Mouse (Mus musculus): ENCODE results near the gene Usp37.

Usp37 gene

DNA sequence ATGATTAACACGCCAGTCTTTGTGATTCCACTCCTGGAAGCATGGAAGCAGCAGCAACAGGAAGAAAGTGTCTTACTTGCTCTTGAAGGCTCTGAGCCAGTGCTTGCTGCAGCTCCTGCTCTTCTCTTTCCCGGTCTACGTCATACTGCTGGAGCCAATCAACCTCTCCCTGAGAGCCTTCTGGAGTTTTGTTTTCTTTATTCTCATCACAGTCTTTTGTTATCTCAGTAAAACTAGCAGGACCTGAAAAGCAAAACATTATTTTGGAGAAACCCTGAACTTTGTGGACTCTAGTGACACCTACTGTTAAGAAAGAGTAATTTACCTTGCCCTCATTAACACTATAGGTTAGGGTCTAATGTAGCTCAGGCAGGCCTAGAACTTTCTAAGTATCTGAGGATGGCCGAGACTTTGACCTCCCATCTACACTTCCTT is 91.5 kb downstream of the Usp37 start:
- peak; percentile 11 for DNase-seq

DNA sequence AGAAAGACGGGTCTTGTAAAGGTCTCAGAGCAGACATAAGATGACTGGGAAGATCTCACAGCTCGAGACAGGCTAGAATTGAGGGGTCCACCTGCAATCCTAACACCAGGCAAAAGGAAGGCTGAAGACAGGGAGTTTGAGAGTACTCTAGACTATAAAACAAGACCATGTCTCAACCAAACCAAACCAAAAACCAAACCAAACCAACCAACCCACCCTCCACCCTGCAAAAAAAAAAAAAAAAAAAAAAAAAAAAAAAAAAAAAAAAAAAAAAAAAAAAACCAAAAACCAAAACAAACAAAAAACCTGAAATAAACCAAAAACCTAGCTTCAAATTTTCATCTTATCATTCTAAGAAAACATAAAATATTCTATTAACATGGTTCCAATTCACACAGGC is 99.5 kb downstream of the Usp37 start:
- no peak for DNase-seq

DNA sequence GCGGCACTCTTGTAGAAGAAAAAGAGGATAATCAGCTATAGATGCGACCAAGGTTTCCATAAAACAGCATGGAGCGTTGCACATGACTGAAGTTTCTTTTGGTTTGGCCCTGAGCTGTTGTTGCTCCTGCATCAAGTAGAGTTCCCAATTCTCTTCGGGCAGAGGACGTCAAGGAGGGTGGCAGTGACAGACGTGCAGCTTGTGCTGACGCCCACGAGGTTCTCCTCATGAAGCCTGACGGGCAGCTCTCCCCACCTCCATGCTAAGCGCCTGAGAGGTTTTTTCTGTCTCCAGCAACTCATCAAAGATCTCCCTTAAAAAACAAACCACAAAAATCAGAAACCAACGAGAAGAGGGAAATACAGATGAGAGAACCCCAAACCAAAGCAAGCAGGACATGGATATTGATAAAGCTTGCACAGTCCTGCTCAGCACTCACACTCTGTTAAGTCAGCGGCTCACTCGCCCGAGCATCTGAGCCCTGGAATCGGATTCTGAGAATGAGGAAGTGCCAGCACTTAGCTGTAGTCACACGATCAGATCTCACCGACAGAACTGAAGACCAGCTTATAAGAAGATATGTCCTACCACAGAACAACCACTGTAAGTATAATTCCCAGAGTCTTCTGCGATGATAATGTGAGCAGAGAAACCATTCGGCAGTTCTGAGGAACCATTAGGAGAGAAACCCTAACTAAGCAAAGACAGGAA is 104.8 kb downstream of the Usp37 start:
- DNase-seq: no peak

DNA sequence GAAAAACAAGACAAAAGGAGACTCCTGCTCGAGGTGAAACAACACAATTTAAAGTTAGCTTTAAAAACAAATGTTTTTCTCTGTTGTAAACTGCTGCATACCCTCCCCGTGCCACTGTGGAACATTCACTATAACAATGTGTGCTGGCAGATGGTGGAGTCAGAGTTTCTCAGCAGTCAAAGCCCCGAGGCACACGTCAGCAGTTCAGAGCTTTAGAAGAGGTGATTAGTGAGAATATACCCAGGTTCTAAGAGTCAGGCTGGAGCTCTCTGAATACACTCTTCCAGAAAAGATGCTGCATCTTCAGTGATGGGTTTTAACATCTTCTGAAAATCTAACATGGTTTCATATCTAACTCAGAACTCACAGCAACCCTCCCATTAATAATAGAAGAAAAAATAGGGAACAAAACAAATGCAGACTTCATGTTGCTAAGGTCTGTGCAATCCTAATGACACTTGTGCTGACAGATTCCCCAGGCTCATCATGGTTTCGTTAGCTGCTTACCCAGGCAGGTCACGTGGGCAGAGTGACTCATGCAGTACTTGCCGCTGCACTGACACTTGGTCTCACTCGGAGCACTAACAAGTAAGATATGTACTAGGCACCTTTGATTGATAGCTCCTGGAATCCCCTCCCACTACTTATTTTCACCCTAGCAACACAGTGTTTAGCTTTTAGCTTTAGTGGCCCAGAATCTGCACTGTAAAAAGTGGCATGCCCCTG is 106.2 kb downstream of the Usp37 start:
- peak; percentile 53 for DNase-seq

DNA sequence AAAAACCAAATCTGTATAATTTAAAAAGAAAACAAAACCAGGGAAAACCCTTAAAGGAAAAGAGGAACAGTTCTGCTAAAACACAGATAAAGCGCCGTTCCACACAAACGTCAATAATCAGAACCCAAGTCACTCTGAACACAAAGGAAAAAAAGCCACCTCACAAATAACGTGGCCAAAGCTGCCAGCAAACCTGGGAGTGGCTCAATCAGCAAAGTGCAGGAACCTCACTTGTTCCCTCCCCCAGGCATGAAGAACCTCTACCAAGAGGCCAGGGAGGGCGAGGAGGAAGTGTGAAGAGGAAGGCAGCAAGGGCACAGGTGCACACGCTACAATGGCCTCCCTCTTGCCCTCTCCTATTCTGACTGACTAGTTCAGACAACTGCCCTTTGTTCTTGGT is 108.5 kb downstream of the Usp37 start:
- DNase-seq: peak; percentile 10

DNA sequence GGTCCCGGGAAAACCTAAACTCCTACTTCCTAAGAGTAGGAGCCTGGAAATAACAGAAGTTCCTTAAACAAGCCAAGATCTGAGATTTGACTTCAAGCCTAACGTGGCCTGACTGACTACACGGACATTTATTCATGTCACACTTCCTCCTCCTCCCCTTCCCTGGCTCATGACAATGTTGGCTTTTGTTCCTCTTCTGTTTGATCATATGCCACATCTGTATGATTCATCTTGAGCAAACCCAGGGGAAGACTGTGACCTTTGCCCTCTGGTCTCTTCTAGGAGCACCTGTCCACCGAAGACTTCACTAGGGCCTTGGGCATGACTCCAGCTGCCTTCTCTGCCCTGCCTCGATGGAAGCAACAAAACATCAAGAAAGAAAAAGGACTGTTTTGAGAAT is 109.5 kb downstream of the Usp37 start:
- DNase-seq: peak; percentile 6

DNA sequence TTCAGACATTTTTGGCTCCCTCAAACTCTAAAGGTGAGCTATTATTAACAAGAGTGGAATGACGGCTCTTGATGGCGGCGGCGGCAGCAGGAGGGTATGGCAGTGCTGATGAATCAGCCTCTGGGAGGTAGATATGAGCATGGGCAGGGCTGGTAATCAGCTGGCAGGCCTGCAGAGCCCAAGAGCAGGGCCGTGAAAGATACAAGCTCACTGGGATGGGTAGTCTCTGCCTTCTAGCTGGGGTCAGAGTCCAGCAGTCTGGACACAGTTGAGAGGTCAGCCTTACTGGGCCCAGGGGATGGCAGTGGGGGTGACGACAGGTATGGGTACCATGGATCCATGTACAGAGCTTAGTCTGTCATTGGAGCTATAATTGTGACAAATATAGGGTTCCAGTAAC is 110.9 kb downstream of the Usp37 start:
- DNase-seq: no peak

DNA sequence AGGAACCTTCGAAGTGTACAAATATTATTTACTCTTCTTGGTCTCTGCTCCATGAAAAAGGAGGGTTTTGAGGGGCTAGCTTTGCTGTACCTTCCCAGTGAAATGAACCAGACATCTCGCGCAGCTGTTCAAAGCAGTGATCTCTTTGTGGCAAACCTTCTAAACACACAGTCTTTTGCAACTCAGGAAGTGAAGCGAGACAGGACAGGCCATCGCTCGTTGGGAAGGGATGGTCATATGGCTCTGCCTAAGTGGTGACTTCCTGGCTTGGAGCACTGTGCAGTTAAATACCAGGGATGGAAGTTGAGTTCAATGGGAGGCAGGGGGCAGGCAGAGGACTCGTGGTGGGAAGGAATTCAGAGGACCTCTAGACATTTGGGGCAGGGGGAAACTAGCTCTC is 118.2 kb downstream of the Usp37 start:
- no peak for DNase-seq

DNA sequence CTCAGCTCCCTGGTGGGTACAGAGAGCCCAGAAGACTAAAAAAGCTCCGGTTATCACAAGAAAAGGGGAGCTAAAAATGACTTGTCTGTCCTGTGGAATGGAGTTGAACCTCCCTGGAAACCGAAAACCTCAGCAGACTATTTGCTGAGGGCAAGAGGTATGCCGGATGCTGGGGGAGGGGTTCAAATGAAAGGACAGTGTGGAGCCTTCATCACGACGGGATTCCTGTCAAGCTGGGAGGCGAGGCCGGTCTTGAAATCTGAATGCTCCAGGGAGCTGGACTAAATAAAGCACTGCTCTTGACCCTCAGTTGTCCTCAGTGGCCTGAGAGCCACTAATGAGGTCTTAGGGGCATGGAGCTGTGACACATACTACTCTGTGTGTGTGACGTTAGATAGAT is 120.9 kb downstream of the Usp37 start:
- no peak for DNase-seq

DNA sequence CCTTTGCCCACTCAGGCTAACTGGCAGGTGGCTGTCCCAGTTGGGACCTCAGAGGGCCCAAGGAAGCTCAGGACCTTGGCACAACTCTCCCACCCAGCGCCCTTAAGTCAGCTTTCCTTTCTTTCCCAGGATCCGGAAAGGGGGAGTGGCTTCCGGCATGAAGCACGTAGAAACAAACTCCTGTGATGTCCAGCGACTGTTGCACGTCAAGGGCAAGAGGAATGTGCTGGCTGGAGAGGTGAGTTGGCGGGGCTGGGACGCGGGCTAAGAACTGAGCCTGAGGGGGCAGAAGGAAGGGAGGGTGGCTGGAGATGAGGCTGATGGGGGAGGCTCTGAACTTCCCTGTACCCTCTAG is 124.7 kb downstream of the Usp37 start:
- DNase-seq: peak; percentile 27

DNA sequence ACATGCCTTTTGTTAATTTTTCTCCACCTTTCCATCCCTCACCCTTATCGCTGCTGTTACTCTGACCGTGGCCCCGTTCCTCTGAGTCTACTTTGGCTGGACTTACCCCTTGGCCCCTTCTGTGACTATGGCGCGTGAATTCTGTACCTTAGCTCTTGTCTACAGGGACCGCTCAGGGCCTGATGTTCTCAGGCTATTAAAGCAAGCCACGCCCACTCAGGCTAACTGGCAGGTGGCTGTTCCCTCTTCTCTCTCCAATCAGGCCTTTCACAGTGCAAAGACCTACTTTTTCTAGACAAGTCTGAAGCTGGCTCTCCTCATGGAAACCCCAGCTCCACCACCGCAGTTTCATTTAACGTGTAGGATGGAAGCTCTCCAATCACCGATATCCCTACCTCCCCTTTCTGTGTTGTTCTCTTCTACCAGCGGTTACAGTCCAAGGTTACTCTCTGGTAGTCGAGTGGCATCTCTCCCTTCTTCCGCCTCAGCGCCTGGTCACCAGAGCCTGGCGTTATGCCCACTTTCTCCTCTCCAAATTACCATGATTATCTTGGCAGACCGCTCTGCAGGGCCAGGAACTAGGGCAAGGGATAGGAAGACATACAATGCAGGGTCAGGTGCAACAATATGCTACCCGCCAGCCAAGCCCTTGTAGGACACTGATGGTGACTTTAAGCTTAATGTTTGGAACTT is 125.2 kb downstream of the Usp37 start:
- no peak for DNase-seq

DNA sequence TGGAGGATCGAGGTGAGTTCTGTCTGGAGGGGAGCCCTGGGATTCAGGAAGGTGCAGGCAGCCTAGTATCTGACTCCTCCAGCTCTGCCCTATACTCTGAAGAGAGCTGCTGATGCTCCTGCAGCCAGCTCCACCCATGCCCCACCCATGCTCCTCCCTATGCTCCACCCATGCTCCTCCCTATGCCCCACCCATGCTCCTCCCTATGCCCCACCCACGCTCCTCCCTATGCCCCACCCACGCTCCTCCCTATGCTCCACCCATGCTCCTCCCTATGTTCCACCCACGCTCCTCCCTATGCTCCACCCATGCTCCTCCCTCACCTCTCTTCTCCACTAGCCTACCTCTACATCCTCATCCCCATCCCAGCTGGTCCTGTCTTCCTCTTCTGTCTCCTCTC is 128.9 kb downstream of the Usp37 start:
- DNase-seq: no peak

DNA sequence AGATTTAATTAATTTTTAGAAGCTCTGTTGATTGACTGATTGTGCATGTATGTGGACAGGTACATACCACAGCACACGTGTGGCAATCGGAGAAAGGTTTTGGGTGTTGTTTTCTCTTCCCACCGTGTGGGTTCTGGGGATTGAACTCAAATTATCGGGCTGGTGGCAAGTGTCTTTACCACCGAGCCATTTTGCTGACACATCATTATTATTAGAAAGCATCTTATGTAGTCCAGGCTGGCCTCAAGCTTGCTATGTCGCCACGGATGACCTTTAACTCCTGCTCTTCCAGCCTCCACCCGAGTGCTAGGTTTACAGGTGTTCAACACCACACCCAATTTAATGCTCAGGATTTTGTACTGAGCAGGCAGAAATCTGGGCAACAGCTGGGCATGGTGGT is 131.4 kb downstream of the Usp37 start:
- no peak for DNase-seq

DNA sequence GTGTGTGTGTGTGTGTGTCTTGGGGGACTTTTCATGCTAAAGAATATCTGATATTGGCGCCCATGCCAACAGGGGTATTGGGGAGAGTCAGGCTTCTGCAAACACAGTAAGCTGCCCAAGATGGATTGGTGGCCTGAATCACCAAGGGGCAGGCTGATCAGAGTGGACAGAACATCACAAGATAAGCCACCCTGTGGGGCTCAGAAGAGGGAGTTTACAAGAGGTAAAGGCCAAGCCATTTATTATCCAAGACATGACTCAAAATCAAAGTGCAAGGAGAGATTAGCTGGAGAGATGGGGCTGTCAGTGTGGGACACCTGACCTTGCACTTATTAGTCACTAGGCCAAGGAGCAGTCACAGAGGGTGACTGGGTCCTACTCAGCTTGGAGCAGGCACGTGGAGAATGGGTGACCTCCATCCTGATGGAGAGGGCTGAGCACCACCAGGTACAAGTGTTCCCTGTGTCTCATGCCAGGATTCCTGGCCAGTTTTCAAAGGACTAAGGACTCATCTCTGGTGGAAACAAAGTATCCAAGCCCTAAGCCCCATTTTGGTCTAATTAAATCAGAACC is 132.2 kb downstream of the Usp37 start:
- no peak for DNase-seq

DNA sequence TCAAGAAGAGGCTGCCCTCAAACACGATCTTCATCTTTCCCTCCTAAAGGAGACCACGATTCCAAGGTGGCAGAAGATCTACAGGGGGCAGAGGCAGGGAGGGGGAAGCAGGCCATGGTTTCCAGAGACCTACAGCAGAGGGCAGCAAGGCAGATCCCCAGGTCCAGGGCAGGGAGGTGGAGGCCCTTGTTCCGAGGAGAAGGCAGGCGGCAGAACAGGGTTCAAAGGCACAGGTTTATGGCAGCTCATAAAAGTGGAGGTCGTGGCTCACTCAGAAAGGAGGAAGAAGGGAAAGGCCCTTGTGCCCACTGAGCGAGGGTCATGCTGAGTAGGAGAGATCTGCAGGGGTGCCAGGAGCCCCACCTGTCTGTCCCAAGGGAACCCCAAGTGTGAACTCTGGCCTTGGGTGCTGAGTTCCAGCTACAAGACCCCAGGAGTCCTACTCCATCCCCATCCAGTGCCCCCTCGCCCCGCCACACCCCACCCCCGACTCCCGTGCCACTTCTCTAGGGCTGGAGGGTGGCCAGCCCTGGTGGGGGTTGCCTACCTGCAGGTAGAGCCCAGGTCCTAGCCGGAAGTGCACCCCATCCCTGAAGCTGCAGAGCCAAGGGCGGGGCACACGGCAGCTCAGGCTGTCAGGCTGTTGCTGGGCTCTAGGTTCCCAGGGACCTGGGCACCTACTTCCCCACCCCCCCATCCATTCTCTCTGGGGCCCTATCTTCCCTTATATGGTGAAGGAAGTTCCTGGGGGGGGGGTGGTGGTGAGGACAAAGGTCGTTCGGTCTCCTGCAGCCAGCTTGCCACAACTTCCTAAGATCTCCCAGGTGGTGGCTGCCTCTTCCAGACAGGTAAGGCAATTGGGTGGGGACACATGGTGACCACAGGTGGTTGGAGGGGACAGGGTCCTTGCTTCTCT is 135.2 kb downstream of the Usp37 start, which contains the start of gene Vil1:
Gene Vil1, plus strand, starts transcription at position 788 of the 916 bp plus-strand sequence.
- DNase-seq: no peak

DNA sequence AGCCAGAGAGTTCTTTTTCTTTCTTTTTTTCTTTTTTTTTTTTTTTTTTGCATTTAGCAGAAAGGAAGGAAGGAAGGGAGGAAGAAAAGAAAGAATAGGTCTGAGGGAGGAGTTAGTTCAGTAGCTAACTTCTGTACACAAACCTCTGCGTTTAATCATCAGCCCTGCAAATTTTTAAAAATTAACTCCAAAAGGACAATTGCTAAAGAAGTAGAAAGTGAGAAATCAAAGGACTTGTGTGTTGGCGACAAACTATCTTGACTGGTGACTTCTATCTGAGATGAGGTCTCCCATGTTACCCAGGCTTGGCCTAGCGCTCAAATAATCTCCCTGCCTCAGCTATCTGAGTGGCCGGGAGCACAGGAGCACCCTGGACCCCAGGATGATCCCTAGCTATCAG is 139.9 kb downstream of the Usp37 start:
- no peak for DNase-seq

DNA sequence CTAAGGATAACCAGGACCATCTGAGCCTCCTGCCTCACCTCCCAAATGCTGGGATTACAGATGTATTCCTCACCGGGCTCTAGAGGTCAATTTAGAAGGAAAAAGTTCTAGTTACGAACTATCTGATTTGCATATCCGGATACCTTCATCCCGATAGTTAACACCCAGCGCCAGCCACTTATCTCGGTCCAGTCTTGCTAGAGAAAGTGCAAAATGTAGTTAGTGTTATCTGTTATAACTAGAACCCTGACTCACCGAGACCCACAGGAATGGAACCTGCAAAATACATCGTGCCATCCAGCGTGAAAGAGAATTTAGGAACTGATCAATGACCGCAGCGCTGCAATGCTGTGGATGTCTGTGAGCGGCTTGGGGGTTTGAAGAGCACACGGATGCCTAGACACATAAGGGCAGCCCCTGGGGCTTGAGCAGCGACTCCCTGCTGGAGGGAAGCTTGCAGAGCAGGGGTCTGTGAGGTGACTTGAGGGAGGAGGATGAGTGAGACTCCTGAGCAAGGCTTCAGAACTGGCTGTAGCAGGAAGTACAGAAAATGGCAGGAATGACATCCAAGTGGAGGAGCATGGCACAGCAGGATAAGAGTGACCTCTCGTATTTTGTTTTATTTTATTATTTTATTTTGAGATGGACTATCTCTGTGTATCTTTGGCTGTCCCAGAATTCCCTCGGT is 142.9 kb downstream of the Usp37 start:
- DNase-seq: no peak

DNA sequence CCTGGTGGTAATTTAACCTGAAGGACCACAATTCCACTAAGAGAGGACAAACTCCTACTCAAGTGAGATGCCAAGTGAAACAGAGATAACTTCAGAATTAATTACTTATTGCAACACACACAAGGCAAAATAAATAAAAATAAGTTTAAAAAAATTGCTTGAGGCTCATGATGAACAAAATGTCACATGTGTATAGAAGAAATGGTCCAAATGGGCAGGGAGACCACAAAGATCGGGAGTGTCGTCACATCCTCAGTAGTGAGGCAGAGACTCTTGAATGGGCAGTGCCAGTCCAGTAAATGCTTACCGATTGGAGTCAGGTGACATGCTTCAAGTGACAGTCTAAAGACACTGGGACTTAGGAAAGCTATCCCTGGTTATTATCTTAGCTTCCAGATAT is 143.6 kb downstream of the Usp37 start:
- no peak for DNase-seq

DNA sequence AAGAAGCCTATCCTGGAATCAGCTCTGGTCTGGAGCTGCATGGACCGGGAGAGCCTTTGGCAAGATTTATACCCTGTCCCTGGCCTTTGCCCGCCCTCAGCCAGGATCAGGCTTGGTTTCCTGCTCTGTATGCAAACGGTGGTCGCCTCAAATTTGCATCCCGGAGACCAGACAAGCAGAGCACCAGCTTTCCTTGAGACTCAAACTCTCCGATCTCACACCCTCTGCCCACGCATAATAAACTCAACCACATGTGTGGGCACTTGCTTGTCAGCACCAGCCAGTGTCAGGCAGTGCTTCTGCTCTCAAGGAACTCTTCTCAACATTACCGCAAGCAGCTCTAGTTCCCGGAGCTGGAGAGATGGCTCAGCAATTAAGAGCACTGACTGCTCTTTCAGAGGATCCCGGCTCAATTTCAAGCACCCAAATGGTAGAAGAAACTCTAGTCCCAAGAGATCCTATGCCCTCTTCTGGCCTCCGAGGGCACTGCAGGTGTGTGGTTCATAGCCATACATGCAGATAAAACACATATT is 146.1 kb downstream of the Usp37 start:
- peak; percentile 82 for DNase-seq

DNA sequence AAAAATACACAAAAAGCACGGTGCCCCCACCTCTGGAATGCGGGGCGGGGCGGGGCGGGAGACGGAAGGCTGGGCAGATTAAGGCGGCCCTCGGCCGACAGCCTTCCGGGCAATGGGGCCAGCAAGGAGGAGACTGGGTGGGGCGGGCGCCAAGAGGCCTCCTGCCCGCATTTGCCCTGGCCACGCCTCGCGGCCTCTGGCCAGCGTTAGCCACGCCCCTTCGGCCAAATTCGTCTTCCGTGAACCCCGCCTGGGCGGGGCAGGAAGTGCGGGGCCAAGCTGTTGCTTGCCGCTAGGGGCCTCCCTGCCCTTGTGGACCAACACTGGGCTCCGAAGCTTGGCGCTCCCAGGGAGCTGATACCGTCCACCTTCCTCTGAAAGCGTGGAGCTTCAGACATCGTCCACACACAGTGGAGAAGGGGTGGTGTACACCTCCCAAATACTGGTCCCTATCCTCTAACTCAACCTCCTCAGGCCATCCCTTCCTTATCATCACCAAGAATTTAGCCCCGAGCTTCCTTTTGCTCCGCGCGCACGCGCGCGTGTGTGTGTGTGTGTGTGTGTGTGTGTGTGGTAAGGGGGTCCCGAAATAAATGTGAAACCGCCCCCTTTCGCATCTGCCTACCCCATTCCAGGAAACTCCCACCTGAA is 146.7 kb downstream of the Usp37 start:
- DNase-seq: peak; percentile 99
